Mouse (Mus musculus): ENCODE data around the gene Hs3st5. TPM values are rescaled to one million over a fixed set of nuclear protein-coding genes. Genes with fewer than 3 reads are reported as not detected.
A peak's percentile ranks its signal among the peaks of the same experiment; 100 is the strongest.

The Hs3st5 gene
- total RNA-seq, 2 experiments from 2014 or later = 5.2 to 8.5 TPM

- TF ChIP-seq CTCF (IDR thresholded peaks at IDR 0.05) = peak; percentile 74
- H3K27ac ChIP-seq = no peak overlapping the region
- DNase-seq = peak; percentile 28
- no peak overlapping the region for H3K4me3 ChIP-seq
- intact Hi-C loops (cut with DNase I) = loop anchor here (5.0 kb wide), 1 partner anchor 63 kb away; no protein-coding TSS in a partner anchor
These were observed 327.6 kb downstream of the Hs3st5 start for GRCm38 (mm10) chr10:36834224-36834623.

- TF ChIP-seq CTCF (IDR thresholded peaks at IDR 0.05) = no peak
- Histone ChIP-seq H3K4me3 (no peak overlapping the region), H3K27ac (no peak overlapping the region)
- DNase-seq = no peak
- intact Hi-C loops (cut with DNase I) = no loop called here
These were observed 329.4 kb downstream of the Hs3st5 start for GRCm38 (mm10) chr10:36835836-36836516.

- Histone ChIP-seq H3K27ac (no peak overlapping the region), H3K4me3 (no peak overlapping the region)
- intact Hi-C loops (cut with DNase I) = no loop called here
- TF ChIP-seq CTCF (IDR thresholded peaks at IDR 0.05) = no peak
- DNase-seq = no peak
These were observed 343.6 kb downstream of the Hs3st5 start for GRCm38 (mm10) chr10:36850231-36850630.

- intact Hi-C loops (cut with DNase I) = no loop called here
- Histone ChIP-seq H3K27ac (no peak overlapping the region), H3K4me3 (no peak overlapping the region)
- DNase-seq = no peak
- TF ChIP-seq CTCF (IDR thresholded peaks at IDR 0.05) = no peak
These were observed 355.7 kb downstream of the Hs3st5 start for GRCm38 (mm10) chr10:36862127-36862895.

All from gastrocnemius, adult 2 months (tissue).